Mouse (Mus musculus): ENCODE data around the gene Fancc. TPM values are rescaled to one million over a fixed set of nuclear protein-coding genes. Genes with fewer than 3 reads are reported as not detected.

Gene Fancc
- polyA plus RNA-seq, 2 experiments: 6.9 to 8.6 TPM

DNA sequence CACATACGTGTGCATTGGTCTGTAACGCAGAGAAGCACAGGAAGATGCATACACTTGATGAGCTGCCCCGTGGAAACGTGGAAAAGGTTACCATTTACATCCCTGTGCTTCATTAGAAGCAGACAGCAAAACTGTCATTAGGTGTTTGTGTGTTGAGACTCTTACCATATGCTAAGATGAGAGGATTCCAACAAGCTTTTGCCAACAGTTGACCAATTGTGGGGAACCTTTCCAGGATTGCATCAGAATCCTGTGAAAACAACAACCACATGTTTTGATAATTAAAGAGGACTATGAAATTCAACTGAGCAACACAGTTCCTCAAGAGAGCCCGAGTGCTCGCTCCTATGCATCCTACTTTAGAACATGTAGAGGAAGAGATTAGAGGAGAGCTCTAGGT, 97.0 kb downstream of the Fancc start:
- Histone ChIP-seq H3K36me3 (replicated peaks; ENCODE audit: control insufficient read depth, insufficient read depth, low read depth) (no peaks in the 10 kb centered on the region), H3K27me3 (ENCODE audit: control insufficient read depth, insufficient read depth, low read length) (no peaks in the 10 kb centered on the region), H3K4me2 (ENCODE audit: low read depth) (no peak overlapping the region), H3K9ac (replicated peaks) (no peak overlapping the region), H3K4me1 (replicated peaks; ENCODE audit: control insufficient read depth in 2 of 2, insufficient read depth in 2 of 2, low read length in 1 of 2) (no peaks in the 10 kb centered on the region), H3K9me3 (ENCODE audit: control insufficient read depth, low read length) (no peaks in the 10 kb centered on the region), H3K27ac (no peak overlapping the region), H3K4me3 (ENCODE audit: insufficient read depth in 1 of 2, low read depth in 2 of 2, low read length in 2 of 2) (no peak overlapping the region)
- ATAC-seq (ENCODE audit: insufficient read depth): no peak
- 81% methylated on average over 6 of the region's 6 CpGs for WGBS (ENCODE audit: insufficient replicate concordance)
- TF ChIP-seq EP300 (IDR thresholded peaks at IDR 0.05; ENCODE audit: low read depth) (no peak), CTCF (IDR thresholded peaks at IDR 0.05; ENCODE audit: low read depth) (no peak)
- DNase-seq (ENCODE audit: low read depth in 3 of 3, low spot score in 3 of 3): no peak

DNA sequence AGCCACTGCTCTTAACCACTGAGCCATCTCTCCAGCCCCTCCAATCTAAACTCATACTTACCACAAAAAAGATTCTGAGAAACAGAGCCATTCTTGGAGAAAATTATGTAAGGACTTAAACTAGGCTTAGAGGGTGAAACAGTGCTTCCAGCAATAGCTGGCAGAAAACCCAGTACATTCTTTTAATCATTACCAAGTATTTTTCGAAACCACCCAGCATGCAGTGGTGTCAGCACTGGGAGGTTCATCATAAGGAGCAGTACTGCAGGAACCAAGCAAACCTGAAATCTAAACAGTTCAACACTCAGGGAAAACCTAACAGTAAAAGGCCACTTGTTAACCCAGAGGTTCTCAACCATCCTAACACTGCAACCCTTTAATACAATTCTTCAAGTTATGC, 99.7 kb downstream of the Fancc start:
- TF ChIP-seq EP300 (IDR thresholded peaks at IDR 0.05; ENCODE audit: low read depth) (no peak), CTCF (IDR thresholded peaks at IDR 0.05; ENCODE audit: low read depth) (no peak)
- no peak overlapping the region for H3K4me2 ChIP-seq (ENCODE audit: low read depth)
- no peaks in the 10 kb centered on the region for H3K27me3 ChIP-seq (ENCODE audit: control insufficient read depth, insufficient read depth, low read length)
- DNase-seq (ENCODE audit: low read depth in 3 of 3, low spot score in 3 of 3) (no peak), ATAC-seq (ENCODE audit: insufficient read depth) (no peak)
- H3K27ac ChIP-seq: no peak overlapping the region
- no peaks in the 10 kb centered on the region for H3K9me3 ChIP-seq (ENCODE audit: control insufficient read depth, low read length)
- WGBS (ENCODE audit: insufficient replicate concordance): 57% methylated on average over 1 of the region's 1 CpGs
- H3K4me3 ChIP-seq (ENCODE audit: insufficient read depth in 1 of 2, low read depth in 2 of 2, low read length in 2 of 2): no peak overlapping the region
- peaks cover 2 to 3% of the 10 kb centered on the region in 2 experiments; a peak in 2 of 4 replicates for H3K4me1 ChIP-seq (replicated peaks; ENCODE audit: control insufficient read depth in 2 of 2, insufficient read depth in 2 of 2, low read length in 1 of 2)
- H3K36me3 ChIP-seq (replicated peaks; ENCODE audit: control insufficient read depth, insufficient read depth, low read depth): no peaks in the 10 kb centered on the region
- no peak overlapping the region for H3K9ac ChIP-seq (replicated peaks)

DNA sequence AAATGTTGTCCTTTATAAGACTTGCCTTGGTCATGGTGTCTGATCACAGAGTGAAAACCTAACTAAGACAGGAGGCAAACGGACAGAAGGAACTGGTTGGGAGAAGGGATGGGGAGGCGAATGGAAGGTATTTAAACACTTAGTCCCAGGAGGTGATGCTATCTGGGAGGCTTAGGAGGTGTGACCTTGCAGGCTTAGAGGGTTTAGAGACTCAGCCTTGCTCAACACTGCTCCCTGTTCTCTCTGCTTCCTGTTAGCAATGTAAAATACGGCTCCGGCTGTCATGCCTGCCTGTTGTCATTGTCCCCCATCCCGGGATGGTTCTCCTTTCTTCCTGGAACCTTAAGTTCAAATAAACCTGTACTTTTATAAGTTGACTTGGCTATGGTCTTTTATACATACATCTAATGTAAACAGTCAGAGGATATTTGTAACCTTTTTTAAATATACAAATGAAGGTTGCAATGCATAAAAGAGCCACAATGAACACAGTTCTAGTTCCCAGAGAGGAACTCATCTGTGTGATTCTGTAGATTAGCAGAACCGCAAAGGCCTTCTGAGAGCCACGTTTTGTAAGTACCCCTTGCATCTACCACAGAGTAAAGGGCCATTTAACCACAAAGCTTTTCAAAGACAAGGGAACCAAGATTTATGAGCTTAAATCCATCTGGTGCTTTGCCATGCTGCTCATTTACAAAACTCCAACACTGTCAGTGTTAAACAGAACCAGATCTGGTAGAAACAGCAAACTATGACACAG, 102.6 kb downstream of the Fancc start:
- Histone ChIP-seq H3K27me3 (ENCODE audit: control insufficient read depth, insufficient read depth, low read length) (no peaks in the 10 kb centered on the region), H3K27ac (no peak overlapping the region), H3K9me3 (ENCODE audit: control insufficient read depth, low read length) (no peaks in the 10 kb centered on the region), H3K4me1 (replicated peaks; ENCODE audit: control insufficient read depth in 2 of 2, insufficient read depth in 2 of 2, low read length in 1 of 2) (peaks cover 2 to 3% of the 10 kb centered on the region in 2 experiments; a peak in 2 of 4 replicates), H3K4me3 (ENCODE audit: insufficient read depth in 1 of 2, low read depth in 2 of 2, low read length in 2 of 2) (no peak overlapping the region), H3K36me3 (replicated peaks; ENCODE audit: control insufficient read depth, insufficient read depth, low read depth) (no peaks in the 10 kb centered on the region), H3K9ac (replicated peaks) (no peak overlapping the region), H3K4me2 (ENCODE audit: low read depth) (no peak overlapping the region)
- TF ChIP-seq CTCF (IDR thresholded peaks at IDR 0.05; ENCODE audit: low read depth): no peak
- no peak for TF ChIP-seq EP300 (IDR thresholded peaks at IDR 0.05; ENCODE audit: low read depth)
- no peak for DNase-seq (ENCODE audit: low read depth in 3 of 3, low spot score in 3 of 3)
- 30% methylated on average over 7 of the region's 7 CpGs for WGBS (ENCODE audit: insufficient replicate concordance)
- no peak for ATAC-seq (ENCODE audit: insufficient read depth)

DNA sequence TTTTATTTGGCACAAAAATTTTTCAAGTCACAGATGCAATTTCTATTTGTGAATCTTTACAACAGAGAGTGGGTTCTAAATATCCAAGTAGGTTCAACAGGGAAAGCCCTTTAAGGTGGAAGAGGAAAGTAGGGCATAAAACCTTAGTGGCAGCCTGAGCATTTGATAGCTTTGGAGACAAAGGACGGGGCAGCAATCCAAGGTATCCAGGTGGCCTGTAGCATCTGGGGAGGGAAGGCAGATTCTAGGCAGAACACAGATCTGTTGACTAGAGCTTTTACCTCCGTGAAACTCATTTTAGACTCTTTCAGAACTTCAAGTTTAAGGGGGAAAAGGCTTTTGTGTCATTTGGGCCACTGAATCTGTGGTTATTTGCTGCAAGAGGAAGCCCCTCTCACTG, 111.8 kb downstream of the Fancc start:
- H3K27me3 ChIP-seq (ENCODE audit: control insufficient read depth, insufficient read depth, low read length): no peaks in the 10 kb centered on the region
- WGBS (ENCODE audit: insufficient replicate concordance): 62% methylated on average over 2 of the region's 2 CpGs
- TF ChIP-seq CTCF (IDR thresholded peaks at IDR 0.05; ENCODE audit: low read depth): no peak
- TF ChIP-seq EP300 (IDR thresholded peaks at IDR 0.05; ENCODE audit: low read depth): no peak
- H3K4me3 ChIP-seq (ENCODE audit: insufficient read depth in 1 of 2, low read depth in 2 of 2, low read length in 2 of 2): no peak overlapping the region
- no peaks in the 10 kb centered on the region for H3K36me3 ChIP-seq (replicated peaks; ENCODE audit: control insufficient read depth, insufficient read depth, low read depth)
- H3K4me2 ChIP-seq (ENCODE audit: low read depth): no peak overlapping the region
- no peak overlapping the region for H3K9ac ChIP-seq (replicated peaks)
- no peak for DNase-seq (ENCODE audit: low read depth in 3 of 3, low spot score in 3 of 3)
- no peak for ATAC-seq (ENCODE audit: insufficient read depth)
- H3K27ac ChIP-seq: no peak overlapping the region
- no peaks in the 10 kb centered on the region for H3K9me3 ChIP-seq (ENCODE audit: control insufficient read depth, low read length)
- H3K4me1 ChIP-seq (replicated peaks; ENCODE audit: control insufficient read depth in 2 of 2, insufficient read depth in 2 of 2, low read length in 1 of 2): no peaks in the 10 kb centered on the region; a peak in 1 of 4 replicates

DNA sequence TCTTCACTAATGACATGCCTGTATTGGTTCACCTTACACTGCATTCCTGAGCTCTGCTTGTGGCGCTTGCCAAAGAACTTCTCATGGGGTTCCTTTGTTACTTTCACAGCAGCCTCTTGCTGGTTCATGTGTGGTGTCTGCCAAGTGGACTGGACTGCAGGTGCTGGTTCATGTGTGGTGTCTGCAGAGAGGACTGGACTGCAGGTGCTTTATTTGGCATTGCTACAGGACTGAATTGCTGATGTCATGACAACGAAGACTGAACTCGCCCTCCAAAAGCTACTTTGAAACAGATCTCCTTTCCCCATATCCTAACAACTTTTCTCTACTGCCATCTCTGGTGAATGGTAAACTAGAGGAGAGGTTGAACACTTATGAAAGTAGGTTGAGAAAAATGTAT, 112.3 kb downstream of the Fancc start:
- Histone ChIP-seq H3K9me3 (ENCODE audit: control insufficient read depth, low read length) (no peaks in the 10 kb centered on the region), H3K27me3 (ENCODE audit: control insufficient read depth, insufficient read depth, low read length) (no peaks in the 10 kb centered on the region), H3K4me1 (replicated peaks; ENCODE audit: control insufficient read depth in 2 of 2, insufficient read depth in 2 of 2, low read length in 1 of 2) (no peaks in the 10 kb centered on the region; a peak in 1 of 4 replicates), H3K4me2 (ENCODE audit: low read depth) (no peak overlapping the region), H3K36me3 (replicated peaks; ENCODE audit: control insufficient read depth, insufficient read depth, low read depth) (no peaks in the 10 kb centered on the region), H3K9ac (replicated peaks) (no peak overlapping the region), H3K4me3 (ENCODE audit: insufficient read depth in 1 of 2, low read depth in 2 of 2, low read length in 2 of 2) (no peak overlapping the region), H3K27ac (no peak overlapping the region)
- no peak for ATAC-seq (ENCODE audit: insufficient read depth)
- WGBS (ENCODE audit: insufficient replicate concordance): 85% methylated on average over 3 of the region's 3 CpGs
- TF ChIP-seq EP300 (IDR thresholded peaks at IDR 0.05; ENCODE audit: low read depth): no peak
- no peak for TF ChIP-seq CTCF (IDR thresholded peaks at IDR 0.05; ENCODE audit: low read depth)
- no peak for DNase-seq (ENCODE audit: low read depth in 3 of 3, low spot score in 3 of 3)
